Mouse (Mus musculus) lung, adult 2 months (tissue): Measurements from ENCODE around the gene Zbtb17. TPM values are rescaled to one million over a fixed set of nuclear protein-coding genes. Genes with fewer than 3 reads are reported as not detected.

Source experiments
- DNase-seq: peaks from one replicate; pipeline ENCODE4 v3.0.0; 2022
- H3K4me1 ChIP-seq: fragments of 200-500 bp; 2 replicates; pipeline ENCODE4 v1.6.1; 2011; ENCODE audit warnings: low read length; ENCODE audit not compliant: control insufficient read depth, insufficient read depth
- H3K4me3 ChIP-seq: fragments of 200-500 bp; replicated peaks from 2 replicates; pipeline ENCODE3; 2011; ENCODE audit warnings: low read depth, mild to moderate bottlenecking, control low read depth, low read length; ENCODE audit errors: extremely low read depth
- CTCF ChIP-seq: fragments of 200-500 bp; IDR thresholded peaks from 2 replicates; pipeline ENCODE4 v1.5.1; 2011; ENCODE audit warnings: mild to moderate bottlenecking, low read length, control low read depth; ENCODE audit not compliant: insufficient read depth
- POLR2A ChIP-seq: fragments of 200-500 bp; IDR thresholded peaks from 2 replicates; pipeline ENCODE4 v1.6.1; 2011; ENCODE audit warnings: low read depth, mild to moderate bottlenecking, control low read depth, low read length, borderline replicate concordance; ENCODE audit errors: extremely low read depth
- WGBS: fragments of 180-500 bp; shearing (Covaris S2); methylation state at CpG from one replicate; pipeline ENCODE4 v1.1.7; 2018; 5-methylcytosine and 5-hydroxymethylcytosine counted together
- polyA plus RNA-seq: library from polyadenylated mRNA; depleted of rRNA; stranded (reverse); fragments of >200 nt; gene quantifications from 2 replicates; pipeline ENCODE4 v1.2.3, GENCODE M21; 2012

Zbtb17 gene
- polyA plus RNA-seq, 1 experiment: 38.6 TPM

DNA sequence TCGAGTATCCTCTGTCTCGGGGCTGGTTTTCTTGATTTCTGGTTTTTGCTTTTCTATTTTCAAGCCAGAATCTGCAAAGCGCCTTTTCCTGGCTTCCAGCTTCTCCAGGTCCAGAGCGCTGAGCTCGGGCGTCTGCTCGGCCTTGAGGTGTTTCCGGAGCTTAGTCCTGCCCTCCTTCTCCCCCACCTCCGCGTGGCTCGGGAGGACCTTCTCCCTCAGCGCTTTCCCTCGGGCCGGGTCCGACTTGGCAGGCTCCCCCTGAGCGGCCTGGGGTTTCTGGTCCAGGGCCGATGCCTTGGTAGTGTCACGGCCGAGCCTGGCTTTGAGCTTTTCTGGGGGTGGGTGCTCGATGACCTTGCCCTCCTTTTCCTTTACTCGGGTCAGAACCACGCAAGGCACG is 33.8 kb downstream of the Zbtb17 start:
- TF ChIP-seq POLR2A (no peak), CTCF (no peak)
- H3K4me3 ChIP-seq: no peak overlapping the region
- no peak for DNase-seq
- 82% methylated on average over 23 of the region's 23 CpGs for WGBS
- H3K4me1 ChIP-seq: no peaks in the 10 kb centered on the region

DNA sequence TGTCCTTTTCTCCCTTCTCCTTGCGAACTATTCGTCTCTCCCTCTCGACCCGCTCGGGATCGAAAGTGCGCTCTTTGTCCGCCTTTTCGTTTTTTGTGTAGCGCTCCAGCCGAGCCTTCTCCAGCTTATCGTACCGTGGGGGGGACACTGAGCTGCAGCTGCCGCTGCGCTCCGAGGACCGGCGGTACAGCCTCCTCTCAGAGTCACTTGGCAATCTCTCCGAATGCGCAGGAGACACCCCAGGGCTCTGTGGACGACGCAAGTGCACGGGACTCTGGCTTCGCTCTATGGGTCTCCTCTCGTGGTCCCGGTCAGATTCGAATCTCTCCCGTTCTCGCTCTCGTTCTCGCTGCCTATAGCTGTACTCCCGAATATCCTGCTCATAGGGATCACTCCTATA is 34.3 kb downstream of the Zbtb17 start:
- Histone ChIP-seq H3K4me3 (no peak overlapping the region), H3K4me1 (no peaks in the 10 kb centered on the region)
- TF ChIP-seq POLR2A (no peak), CTCF (no peak)
- WGBS: 95% methylated on average over 32 of the region's 32 CpGs
- DNase-seq: no peak

DNA sequence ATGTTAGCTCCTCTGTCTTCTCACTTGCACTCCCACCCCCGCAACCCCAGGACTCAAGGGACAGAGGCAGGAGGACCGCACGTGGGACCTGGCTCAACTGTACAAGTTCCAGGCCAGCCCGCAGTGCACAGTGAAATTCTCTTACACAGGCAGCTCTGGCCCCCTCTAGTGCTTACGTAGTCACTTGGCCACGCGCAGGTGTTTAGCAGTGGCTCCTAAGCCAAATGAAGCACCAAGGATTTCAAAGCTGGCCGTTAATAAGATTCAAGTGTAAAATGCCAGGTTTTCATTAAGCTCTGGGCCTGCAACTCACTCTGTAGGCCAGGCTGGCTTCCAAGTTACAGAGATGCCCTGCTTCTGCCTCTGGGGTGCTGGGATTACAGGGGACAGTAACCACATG is 35.0 kb downstream of the Zbtb17 start:
- no peak for DNase-seq
- H3K4me3 ChIP-seq: no peak overlapping the region
- TF ChIP-seq CTCF: no peak
- no peak for TF ChIP-seq POLR2A
- no peaks in the 10 kb centered on the region for H3K4me1 ChIP-seq
- WGBS: 94% methylated on average over 8 of the region's 8 CpGs

DNA sequence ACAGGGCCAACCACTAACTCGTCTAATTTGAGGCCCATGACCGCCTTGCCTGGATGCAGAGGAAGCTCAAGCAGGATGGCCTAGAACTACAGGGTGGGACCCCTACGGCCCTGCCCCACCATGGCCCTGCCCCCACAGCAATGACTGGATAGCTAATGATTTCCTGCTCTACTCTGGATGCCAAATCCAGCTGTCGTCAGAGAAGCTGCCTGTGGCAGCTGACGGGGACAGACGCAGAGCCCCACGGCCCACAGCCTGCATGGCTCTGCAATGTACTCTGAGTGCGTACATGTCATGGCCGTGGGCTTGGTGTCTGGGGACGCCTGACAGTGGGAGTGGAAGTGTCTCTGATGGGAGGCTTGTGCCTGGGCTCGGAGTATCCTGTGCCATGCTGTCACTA is 39.6 kb downstream of the Zbtb17 start:
- no peaks in the 10 kb centered on the region for H3K4me1 ChIP-seq
- TF ChIP-seq CTCF: no peak
- TF ChIP-seq POLR2A: no peak
- WGBS: 52% methylated on average over 11 of the region's 11 CpGs
- no peak overlapping the region for H3K4me3 ChIP-seq
- DNase-seq: no peak

DNA sequence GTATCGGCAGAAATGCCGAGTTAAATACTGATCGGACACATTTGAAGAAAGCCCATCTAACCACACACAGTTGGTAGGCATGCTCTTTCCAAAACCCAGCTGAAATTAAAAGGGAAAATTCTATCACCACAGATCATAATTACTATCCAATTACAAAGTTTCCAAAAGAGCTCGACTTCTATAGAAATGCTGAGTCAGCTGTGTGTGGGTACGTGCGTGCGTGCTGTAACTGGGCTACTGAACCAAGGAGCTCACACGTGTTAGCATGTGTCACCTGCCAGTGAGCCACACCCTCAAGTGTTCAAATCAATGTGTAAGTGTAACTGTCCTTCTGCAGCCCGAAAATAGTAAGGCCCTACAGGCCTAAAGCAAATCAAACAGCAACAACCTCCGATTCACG is 43.1 kb downstream of the Zbtb17 start:
- Histone ChIP-seq H3K4me3 (no peak overlapping the region), H3K4me1 (no peaks in the 10 kb centered on the region)
- 95% methylated on average over 11 of the region's 11 CpGs for WGBS
- no peak for DNase-seq
- TF ChIP-seq CTCF (no peak), POLR2A (no peak)

DNA sequence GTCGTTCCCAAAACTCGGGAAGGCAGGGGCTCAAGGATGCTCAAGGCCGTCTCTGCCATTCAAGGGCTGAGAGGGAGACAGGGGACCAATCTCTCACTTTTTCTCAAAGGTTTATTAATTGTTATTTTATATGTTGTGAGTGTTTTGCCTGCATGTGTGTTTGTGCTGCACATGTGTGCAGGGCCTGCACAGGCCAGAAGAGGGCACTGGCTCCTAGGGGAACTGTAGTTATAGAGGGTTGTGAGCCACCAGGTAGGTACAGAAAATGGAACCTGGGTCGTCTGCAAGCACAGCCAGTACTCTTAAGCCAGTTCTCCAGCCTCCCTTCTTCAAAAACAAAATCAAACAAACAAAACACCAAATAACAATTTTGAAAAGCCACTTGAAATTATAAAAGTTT is 44.2 kb downstream of the Zbtb17 start:
- no peak for DNase-seq
- TF ChIP-seq POLR2A: no peak
- TF ChIP-seq CTCF: peak; percentile 60
- WGBS: 92% methylated on average over 4 of the region's 4 CpGs

DNA sequence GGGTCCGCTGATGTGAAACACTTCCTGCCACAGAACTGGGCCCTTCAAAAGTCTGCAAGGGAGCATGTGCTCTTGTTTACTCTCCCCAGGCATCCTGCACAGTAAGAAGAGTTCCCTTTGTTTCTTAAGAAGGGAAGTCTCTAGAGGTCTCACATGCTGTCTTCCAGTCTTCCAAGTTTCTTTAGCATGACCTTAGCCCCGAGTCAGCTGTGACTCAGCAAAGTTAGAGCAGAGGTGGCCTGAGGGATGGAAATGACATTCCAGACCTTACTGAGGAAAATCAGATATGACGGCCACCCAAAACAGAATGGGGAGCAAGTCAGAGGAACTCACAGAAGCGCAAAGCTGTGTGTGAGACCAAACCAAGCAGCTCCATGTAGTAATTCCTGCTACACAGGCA is 56.2 kb downstream of the Zbtb17 start:
- no peak for DNase-seq
- H3K4me3 ChIP-seq: no peak overlapping the region
- H3K4me1 ChIP-seq: peaks cover 16% of the 10 kb centered on the region
- WGBS: 41% methylated on average over 4 of the region's 4 CpGs
- TF ChIP-seq CTCF: no peak
- TF ChIP-seq POLR2A: no peak

More for the DNA sequence above, 44.2 kb downstream of the Zbtb17 start:
- H3K4me1 ChIP-seq: no peaks in the 10 kb centered on the region
- H3K4me3 ChIP-seq: no peak overlapping the region

DNA sequence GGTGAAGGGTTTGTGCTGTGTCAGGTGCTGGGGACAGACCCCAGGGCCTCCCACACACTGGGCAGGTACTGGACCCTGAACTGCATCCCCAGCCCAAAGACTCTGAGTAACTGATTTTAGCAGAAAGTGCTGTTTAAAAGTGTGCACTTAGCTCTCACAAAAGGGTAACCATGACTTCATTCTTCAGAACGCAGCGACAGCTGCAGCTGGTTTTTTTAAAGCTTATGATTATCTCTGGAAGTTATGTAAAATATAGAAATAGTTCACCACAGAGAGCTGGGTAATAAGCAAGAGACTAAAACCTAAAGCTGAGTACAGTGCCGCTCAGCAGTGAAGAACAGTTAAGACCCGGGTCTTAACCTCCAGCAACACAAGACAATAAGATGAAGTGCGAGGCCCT is 56.6 kb downstream of the Zbtb17 start:
- 50% methylated on average over 5 of the region's 5 CpGs for WGBS

DNA sequence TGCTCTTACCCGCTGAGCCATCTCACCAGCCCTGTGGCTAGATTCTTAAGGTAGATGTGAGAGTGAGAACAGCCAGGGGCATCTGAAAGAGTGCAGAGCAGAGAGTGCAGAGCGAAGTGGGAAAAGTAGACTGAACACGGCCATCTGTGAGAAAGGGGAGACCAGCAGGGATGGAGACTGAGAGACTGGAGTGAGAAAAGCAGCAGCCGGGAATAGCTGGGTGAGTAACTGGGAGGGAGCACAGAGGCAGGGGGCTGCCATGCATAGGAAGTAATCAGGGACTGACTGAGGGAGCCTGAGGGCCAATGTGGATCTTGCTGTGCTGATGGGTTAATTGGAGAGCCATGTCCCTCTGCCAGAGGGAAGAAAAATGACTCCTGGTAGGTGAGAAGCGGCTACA is 58.3 kb downstream of the Zbtb17 start:
- H3K4me3 ChIP-seq: no peak overlapping the region
- peaks cover 27% of the 10 kb centered on the region for H3K4me1 ChIP-seq
- 86% methylated on average over 5 of the region's 5 CpGs for WGBS
- TF ChIP-seq POLR2A: no peak
- TF ChIP-seq CTCF: no peak
- no peak for DNase-seq

More for the DNA sequence above, 56.6 kb downstream of the Zbtb17 start:
- no peak for DNase-seq
- H3K4me3 ChIP-seq: no peak overlapping the region
- peaks cover 16% of the 10 kb centered on the region for H3K4me1 ChIP-seq
- no peak for TF ChIP-seq CTCF
- no peak for TF ChIP-seq POLR2A

DNA sequence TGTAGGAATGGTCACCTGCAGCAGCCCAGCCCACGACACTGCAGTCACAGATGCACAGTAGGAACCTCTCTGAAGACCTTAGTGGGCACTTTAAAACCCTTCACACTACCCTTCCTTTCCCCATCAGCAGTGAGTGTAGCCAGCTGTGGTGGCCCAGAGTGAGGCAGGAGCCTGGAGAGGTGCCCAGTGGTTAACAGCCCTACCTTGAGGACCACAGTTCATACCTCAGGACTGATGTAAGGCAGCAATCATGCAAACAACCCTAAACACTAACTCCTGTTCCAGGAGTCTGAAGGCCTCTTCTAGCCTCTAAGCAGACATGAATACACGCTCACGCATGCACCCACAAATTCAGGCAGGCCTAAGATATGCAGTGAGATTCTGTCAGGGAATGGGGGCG is 60.0 kb downstream of the Zbtb17 start:
- TF ChIP-seq CTCF (no peak), POLR2A (no peak)
- Histone ChIP-seq H3K4me1 (peaks cover 29% of the 10 kb centered on the region), H3K4me3 (no peak overlapping the region)
- 77% methylated on average over 4 of the region's 4 CpGs for WGBS
- DNase-seq: no peak

DNA sequence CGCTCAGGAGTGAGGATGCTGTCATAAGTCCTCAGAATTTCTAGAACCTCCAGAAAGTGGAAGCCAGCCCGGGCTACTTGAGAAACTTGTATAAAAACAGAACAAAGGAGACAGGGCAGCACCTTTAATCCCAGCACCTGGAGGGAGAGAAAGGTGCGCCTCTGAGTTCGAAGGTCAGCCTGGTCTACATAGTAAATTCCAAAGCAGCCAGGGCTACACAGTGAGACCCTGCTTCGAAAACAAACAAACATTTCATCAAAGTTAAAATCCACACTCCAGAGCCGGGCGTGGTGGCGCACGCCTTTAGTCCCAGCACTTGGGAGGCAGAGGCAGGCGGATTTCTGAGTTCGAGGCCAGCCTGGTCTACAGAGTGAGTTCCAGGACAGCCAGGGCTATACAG is 61.4 kb downstream of the Zbtb17 start:
- no peak for DNase-seq
- TF ChIP-seq CTCF (no peak), POLR2A (no peak)
- peaks cover 26% of the 10 kb centered on the region for H3K4me1 ChIP-seq
- WGBS: 77% methylated on average over 11 of the region's 11 CpGs
- H3K4me3 ChIP-seq: no peak overlapping the region
